Mouse (Mus musculus): ENCODE measurements around the gene Tmem120b. TPM values are rescaled to one million over a fixed set of nuclear protein-coding genes. Genes with fewer than 3 reads are reported as not detected.

Gene Tmem120b
- polyA plus RNA-seq, 1 experiment = 9.1 TPM

GRCm38 (mm10) chr5:123143971-123144745 lies 75.9 kb downstream of the Tmem120b start:
- TF ChIP-seq POLR2A (IDR thresholded peaks at IDR 0.05; ENCODE audit: low read depth, low read length) (no peak), CTCF (IDR thresholded peaks at IDR 0.05; ENCODE audit: borderline replicate concordance, insufficient read depth, low read length) (no peak)
- peaks cover 12% of the 10 kb centered on the region; the same call in 1 of the 2 replicates for H3K4me1 ChIP-seq (ENCODE audit: control insufficient read depth, insufficient read depth, low read length)
- peak overlapping the region; percentile 82 for H3K4me3 ChIP-seq (ENCODE audit: insufficient read depth, low read length)
- H3K27ac ChIP-seq (ENCODE audit: insufficient read depth, low read length) = no peak overlapping the region

- peaks cover 16% of the 10 kb centered on the region; the same call in 1 of the 2 replicates for H3K4me1 ChIP-seq (ENCODE audit: control insufficient read depth, insufficient read depth, low read length)
- no peak for TF ChIP-seq POLR2A (IDR thresholded peaks at IDR 0.05; ENCODE audit: low read depth, low read length)
- no peak for TF ChIP-seq CTCF (IDR thresholded peaks at IDR 0.05; ENCODE audit: borderline replicate concordance, insufficient read depth, low read length)
- H3K27ac ChIP-seq (ENCODE audit: insufficient read depth, low read length) = no peak overlapping the region
- H3K4me3 ChIP-seq (ENCODE audit: insufficient read depth, low read length) = peak overlapping the region; percentile 82
These were observed 76.8 kb downstream of the Tmem120b start for GRCm38 (mm10) chr5:123144746-123145590.

- TF ChIP-seq CTCF (IDR thresholded peaks at IDR 0.05; ENCODE audit: borderline replicate concordance, insufficient read depth, low read length) (no peak), POLR2A (IDR thresholded peaks at IDR 0.05; ENCODE audit: low read depth, low read length) (no peak)
- Histone ChIP-seq H3K27ac (ENCODE audit: insufficient read depth, low read length) (no peak overlapping the region), H3K4me3 (ENCODE audit: insufficient read depth, low read length) (no peak overlapping the region), H3K4me1 (ENCODE audit: control insufficient read depth, insufficient read depth, low read length) (peaks cover 16% of the 10 kb centered on the region; the same call in 1 of the 2 replicates)
These were observed 78.1 kb downstream of the Tmem120b start for GRCm38 (mm10) chr5:123146357-123146756.

GRCm38 (mm10) chr5:123147569-123147968 lies 79.4 kb downstream of the Tmem120b start:
- TF ChIP-seq POLR2A (IDR thresholded peaks at IDR 0.05; ENCODE audit: low read depth, low read length) (no peak), CTCF (IDR thresholded peaks at IDR 0.05; ENCODE audit: borderline replicate concordance, insufficient read depth, low read length) (no peak)
- Histone ChIP-seq H3K4me1 (ENCODE audit: control insufficient read depth, insufficient read depth, low read length) (peaks cover 16% of the 10 kb centered on the region; the same call in 1 of the 2 replicates), H3K4me3 (ENCODE audit: insufficient read depth, low read length) (no peak overlapping the region), H3K27ac (ENCODE audit: insufficient read depth, low read length) (no peak overlapping the region)

- no peak overlapping the region for H3K27ac ChIP-seq (ENCODE audit: insufficient read depth, low read length)
- TF ChIP-seq CTCF (IDR thresholded peaks at IDR 0.05; ENCODE audit: borderline replicate concordance, insufficient read depth, low read length) (no peak), POLR2A (IDR thresholded peaks at IDR 0.05; ENCODE audit: low read depth, low read length) (no peak)
- H3K4me3 ChIP-seq (ENCODE audit: insufficient read depth, low read length) = no peak overlapping the region
- H3K4me1 ChIP-seq (ENCODE audit: control insufficient read depth, insufficient read depth, low read length) = peaks cover 16% of the 10 kb centered on the region; the same call in 1 of the 2 replicates
These were observed 80.0 kb downstream of the Tmem120b start for GRCm38 (mm10) chr5:123148073-123148722.

- Histone ChIP-seq H3K4me3 (ENCODE audit: insufficient read depth, low read length) (peak overlapping the region; percentile 40), H3K4me1 (ENCODE audit: control insufficient read depth, insufficient read depth, low read length) (peaks cover 13% of the 10 kb centered on the region; the same call in 1 of the 2 replicates), H3K27ac (ENCODE audit: insufficient read depth, low read length) (no peak overlapping the region)
- TF ChIP-seq POLR2A (IDR thresholded peaks at IDR 0.05; ENCODE audit: low read depth, low read length) = peak; percentile 77
- TF ChIP-seq CTCF (IDR thresholded peaks at IDR 0.05; ENCODE audit: borderline replicate concordance, insufficient read depth, low read length) = peak; percentile 79
These were observed 81.5 kb downstream of the Tmem120b start for GRCm38 (mm10) chr5:123149451-123150400.

- TF ChIP-seq POLR2A (IDR thresholded peaks at IDR 0.05; ENCODE audit: low read depth, low read length) (no peak), CTCF (IDR thresholded peaks at IDR 0.05; ENCODE audit: borderline replicate concordance, insufficient read depth, low read length) (no peak)
- Histone ChIP-seq H3K4me1 (ENCODE audit: control insufficient read depth, insufficient read depth, low read length) (peaks cover 9% of the 10 kb centered on the region; the same call in 1 of the 2 replicates), H3K27ac (ENCODE audit: insufficient read depth, low read length) (no peak overlapping the region), H3K4me3 (ENCODE audit: insufficient read depth, low read length) (no peak overlapping the region; the same call in 1 of the 2 replicates)
These were observed 82.4 kb downstream of the Tmem120b start for GRCm38 (mm10) chr5:123150641-123151040.

- Histone ChIP-seq H3K27ac (ENCODE audit: insufficient read depth, low read length) (no peak overlapping the region), H3K4me1 (ENCODE audit: control insufficient read depth, insufficient read depth, low read length) (peaks cover 9% of the 10 kb centered on the region; the same call in 1 of the 2 replicates), H3K4me3 (ENCODE audit: insufficient read depth, low read length) (no peak overlapping the region)
- TF ChIP-seq CTCF (IDR thresholded peaks at IDR 0.05; ENCODE audit: borderline replicate concordance, insufficient read depth, low read length) = no peak
- TF ChIP-seq POLR2A (IDR thresholded peaks at IDR 0.05; ENCODE audit: low read depth, low read length) = no peak
These were observed 82.9 kb downstream of the Tmem120b start for GRCm38 (mm10) chr5:123151077-123151476.
